Mouse (Mus musculus) 416B (cell line): Measurements from ENCODE around the gene Hnrnpa0.

ENCODE experiments used
- DNase-seq: peaks from one replicate; pipeline ENCODE4 v3.0.0; 2011; ENCODE audit warnings: low read depth

The Hnrnpa0 gene

GRCm38 (mm10) chr13:58126862-58127765 lies 1.2 kb downstream of the Hnrnpa0 start:
- DNase-seq: peak; percentile 26

- DNase-seq: peak; percentile 91
These were observed 2.2 kb downstream of the Hnrnpa0 start for GRCm38 (mm10) chr13:58126126-58126525.

- DNase-seq: no peak
These were observed 3.4 kb downstream of the Hnrnpa0 start for GRCm38 (mm10) chr13:58124989-58125388.

GRCm38 (mm10) chr13:58124278-58124677 lies 4.1 kb downstream of the Hnrnpa0 start:
- DNase-seq: no peak

GRCm38 (mm10) chr13:58123381-58123780 lies 5.0 kb downstream of the Hnrnpa0 start:
- no peak for DNase-seq

- DNase-seq: no peak
These were observed 5.5 kb downstream of the Hnrnpa0 start for GRCm38 (mm10) chr13:58122786-58123297.

GRCm38 (mm10) chr13:58117318-58118017 lies 10.9 kb downstream of the Hnrnpa0 start:
- DNase-seq: peak; percentile 63

- no peak for DNase-seq
These were observed 11.6 kb downstream of the Hnrnpa0 start for GRCm38 (mm10) chr13:58116801-58117200.

GRCm38 (mm10) chr13:58115227-58115626 lies 13.1 kb downstream of the Hnrnpa0 start:
- DNase-seq: peak; percentile 88

- no peak for DNase-seq
These were observed 15.1 kb downstream of the Hnrnpa0 start, which contains the start of gene Klhl3 for GRCm38 (mm10) chr13:58113061-58113900. TSS of gene Klhl3 (minus strand) at chr13:58113592.

- DNase-seq: no peak
These were observed 15.7 kb downstream of the Hnrnpa0 start for GRCm38 (mm10) chr13:58112601-58113041.

GRCm38 (mm10) chr13:58112191-58112590 lies 16.2 kb downstream of the Hnrnpa0 start:
- DNase-seq: no peak

GRCm38 (mm10) chr13:58111306-58111705 lies 17.1 kb downstream of the Hnrnpa0 start:
- no peak for DNase-seq

GRCm38 (mm10) chr13:58090643-58091042 lies 37.7 kb downstream of the Hnrnpa0 start:
- no peak for DNase-seq

GRCm38 (mm10) chr13:58084396-58084795 lies 44.0 kb downstream of the Hnrnpa0 start:
- no peak for DNase-seq

GRCm38 (mm10) chr13:58083521-58083920 lies 44.8 kb downstream of the Hnrnpa0 start:
- no peak for DNase-seq

- no peak for DNase-seq
These were observed 45.3 kb downstream of the Hnrnpa0 start for GRCm38 (mm10) chr13:58083048-58083447.

GRCm38 (mm10) chr13:58078361-58078760 lies 50.0 kb downstream of the Hnrnpa0 start:
- DNase-seq: no peak
